Mouse (Mus musculus): ENCODE measurements around the gene Elof1. TPM values are rescaled to one million over a fixed set of nuclear protein-coding genes. Genes with fewer than 3 reads are reported as not detected.
A peak's percentile ranks its signal among the peaks of the same experiment; 100 is the strongest.

The Elof1 gene
- total RNA-seq, 1 experiment, result 85.3 TPM

DNA sequence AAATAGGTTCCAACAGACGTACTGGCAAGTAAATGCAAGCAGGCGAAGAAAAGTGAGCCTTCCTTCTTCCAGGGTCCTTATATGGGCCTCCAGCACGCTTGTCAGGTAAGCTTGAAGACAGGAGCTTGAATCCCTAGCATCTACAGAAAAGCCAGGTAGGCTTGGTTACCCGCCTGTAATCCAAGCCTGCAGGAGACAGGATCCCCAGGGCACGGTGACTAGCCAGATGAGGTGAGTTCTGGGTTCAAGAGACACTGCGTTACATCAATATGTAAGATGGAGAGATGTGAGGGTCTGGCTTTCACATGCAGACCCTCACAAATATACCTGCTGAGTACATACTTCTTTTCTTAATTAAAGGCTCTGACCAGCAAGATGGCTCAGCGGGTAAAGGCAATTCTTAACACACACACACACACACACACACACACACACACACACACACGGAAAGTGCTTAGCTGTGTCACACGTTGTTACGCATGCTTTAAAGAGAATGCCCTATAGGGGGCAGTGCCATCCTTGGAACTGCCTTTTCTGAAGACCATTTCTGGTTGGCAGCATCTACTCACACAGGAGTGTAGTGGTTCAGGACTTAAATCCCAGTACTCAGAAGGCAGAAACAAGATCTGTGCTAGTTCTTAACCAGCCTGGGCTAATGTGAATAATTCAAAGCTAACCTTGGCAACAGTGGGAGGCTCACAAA is 933 bp upstream of the Elof1 start:
- H3K36me3 ChIP-seq (ENCODE audit: control insufficient read depth, insufficient read depth, low read length, poor library complexity, severe bottlenecking), result peaks cover 10% of the 10 kb centered on the region
- in situ Hi-C loops (cut with MboI; ENCODE audit: low sequenced_read_pairs in 2 of 2, unreplicated experiment in 2 of 2), result no loop called here
- peak overlapping the region; percentile 84; the same call in 1 of the 2 replicates for H3K9ac ChIP-seq (ENCODE audit: insufficient read depth, low read depth, low read length, poor library complexity, severe bottlenecking)
- peak overlapping the region; percentile 70 to 71 for H3K4me3 ChIP-seq (ENCODE audit: insufficient read depth in 1 of 2, low read depth in 1 of 2, low read length in 2 of 2, poor library complexity in 1 of 2, severe bottlenecking in 1 of 2)
- TF ChIP-seq HCFC1 (IDR thresholded peaks at IDR 0.05; ENCODE audit: borderline replicate concordance, insufficient read depth, low read length) (no peak), CHD2 (IDR thresholded peaks at IDR 0.05; ENCODE audit: low read depth, low read length) (no peak)
- no peak overlapping the region for H3K27ac ChIP-seq (ENCODE audit: insufficient read depth, low read depth, low read length, poor library complexity, severe bottlenecking)
- peaks cover 0 to 6% of the 10 kb centered on the region in 2 experiments; a peak in 1 of 4 replicates for H3K4me1 ChIP-seq (ENCODE audit: control insufficient read depth in 2 of 2, insufficient read depth in 2 of 2, low read length in 2 of 2, poor library complexity in 1 of 2)
- no peaks in the 10 kb centered on the region for H3K9me3 ChIP-seq (ENCODE audit: control insufficient read depth, insufficient read depth, low read depth, low read length)
- peak; percentile 80 for DNase-seq (ENCODE audit: low read depth, low spot score)

DNA sequence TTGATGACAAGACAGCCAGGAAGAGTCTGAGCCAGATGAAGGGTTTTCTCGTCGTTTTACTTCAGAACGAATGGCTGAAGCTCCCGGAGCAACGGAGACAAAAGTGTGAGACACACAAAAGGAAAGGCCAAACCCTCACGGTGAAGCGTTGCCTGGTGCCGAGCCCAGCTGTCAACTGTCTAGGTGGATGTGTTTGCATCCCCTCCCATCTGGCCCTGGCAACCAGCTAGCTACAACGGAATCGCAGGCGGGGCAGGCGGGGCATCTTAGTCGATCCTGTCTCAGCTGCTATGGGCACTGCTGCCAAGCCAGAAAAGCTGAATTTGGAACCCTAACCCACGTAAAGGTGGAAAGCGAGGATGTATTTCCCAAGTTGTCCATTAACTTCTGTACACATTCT is 886 bp downstream of the Elof1 start:
- Histone ChIP-seq H3K4me1 (ENCODE audit: control insufficient read depth in 2 of 2, insufficient read depth in 2 of 2, low read length in 2 of 2, poor library complexity in 1 of 2) (peaks cover 0 to 6% of the 10 kb centered on the region in 2 experiments; a peak in 1 of 4 replicates), H3K9ac (ENCODE audit: insufficient read depth, low read depth, low read length, poor library complexity, severe bottlenecking) (peak overlapping the region; percentile 97), H3K4me3 (ENCODE audit: insufficient read depth in 1 of 2, low read depth in 1 of 2, low read length in 2 of 2, poor library complexity in 1 of 2, severe bottlenecking in 1 of 2) (peak overlapping the region; percentile 72 to 96), H3K36me3 (ENCODE audit: control insufficient read depth, insufficient read depth, low read length, poor library complexity, severe bottlenecking) (peaks cover 16% of the 10 kb centered on the region), H3K27ac (ENCODE audit: insufficient read depth, low read depth, low read length, poor library complexity, severe bottlenecking) (no peak overlapping the region), H3K9me3 (ENCODE audit: control insufficient read depth, insufficient read depth, low read depth, low read length) (no peaks in the 10 kb centered on the region)
- DNase-seq (ENCODE audit: low read depth, low spot score), result no peak
- in situ Hi-C loops (cut with MboI; ENCODE audit: low sequenced_read_pairs in 2 of 2, unreplicated experiment in 2 of 2), result no loop called here
- no peak for TF ChIP-seq HCFC1 (IDR thresholded peaks at IDR 0.05; ENCODE audit: borderline replicate concordance, insufficient read depth, low read length)
- no peak for TF ChIP-seq MAFK (IDR thresholded peaks at IDR 0.05; ENCODE audit: insufficient read depth, low read depth, low read length)

DNA sequence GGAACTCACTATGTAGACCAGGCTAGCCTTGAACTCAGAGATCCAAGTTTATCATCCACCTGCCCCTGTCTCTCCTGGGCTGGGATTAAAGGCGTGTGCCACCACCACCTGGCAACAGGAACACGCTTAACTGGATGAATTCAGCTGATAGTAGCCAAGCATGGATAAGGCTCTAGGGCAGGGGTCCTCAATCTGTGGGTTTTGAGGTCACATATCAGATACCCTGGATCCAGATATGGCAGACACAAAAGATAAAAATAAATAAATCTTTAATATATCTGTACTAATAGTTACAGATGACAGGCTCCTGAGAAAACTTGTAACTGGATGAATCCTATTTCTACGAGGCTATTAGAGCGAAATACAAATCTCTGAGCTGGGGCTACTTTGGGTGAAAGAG is 1.3 kb downstream of the Elof1 start:
- Histone ChIP-seq H3K36me3 (ENCODE audit: control insufficient read depth, insufficient read depth, low read length, poor library complexity, severe bottlenecking) (peaks cover 18% of the 10 kb centered on the region), H3K4me3 (ENCODE audit: insufficient read depth in 1 of 2, low read depth in 1 of 2, low read length in 2 of 2, poor library complexity in 1 of 2, severe bottlenecking in 1 of 2) (no peak overlapping the region), H3K9ac (ENCODE audit: insufficient read depth, low read depth, low read length, poor library complexity, severe bottlenecking) (no peak overlapping the region), H3K4me1 (ENCODE audit: control insufficient read depth in 2 of 2, insufficient read depth in 2 of 2, low read length in 2 of 2, poor library complexity in 1 of 2) (peaks cover 0 to 6% of the 10 kb centered on the region in 2 experiments; a peak in 1 of 4 replicates), H3K9me3 (ENCODE audit: control insufficient read depth, insufficient read depth, low read depth, low read length) (no peaks in the 10 kb centered on the region), H3K27ac (ENCODE audit: insufficient read depth, low read depth, low read length, poor library complexity, severe bottlenecking) (no peak overlapping the region)
- no peak for DNase-seq (ENCODE audit: low read depth, low spot score)
- TF ChIP-seq MAFK (IDR thresholded peaks at IDR 0.05; ENCODE audit: insufficient read depth, low read depth, low read length) (no peak), CHD2 (IDR thresholded peaks at IDR 0.05; ENCODE audit: low read depth, low read length) (no peak), HCFC1 (IDR thresholded peaks at IDR 0.05; ENCODE audit: borderline replicate concordance, insufficient read depth, low read length) (no peak), ZNF384 (IDR thresholded peaks at IDR 0.05; ENCODE audit: low read depth, low read length) (no peak), ZC3H11A (IDR thresholded peaks at IDR 0.05; ENCODE audit: borderline replicate concordance, low read depth, low read length) (no peak)
- in situ Hi-C loops (cut with MboI; ENCODE audit: low sequenced_read_pairs in 2 of 2, unreplicated experiment in 2 of 2), result no loop called here

DNA sequence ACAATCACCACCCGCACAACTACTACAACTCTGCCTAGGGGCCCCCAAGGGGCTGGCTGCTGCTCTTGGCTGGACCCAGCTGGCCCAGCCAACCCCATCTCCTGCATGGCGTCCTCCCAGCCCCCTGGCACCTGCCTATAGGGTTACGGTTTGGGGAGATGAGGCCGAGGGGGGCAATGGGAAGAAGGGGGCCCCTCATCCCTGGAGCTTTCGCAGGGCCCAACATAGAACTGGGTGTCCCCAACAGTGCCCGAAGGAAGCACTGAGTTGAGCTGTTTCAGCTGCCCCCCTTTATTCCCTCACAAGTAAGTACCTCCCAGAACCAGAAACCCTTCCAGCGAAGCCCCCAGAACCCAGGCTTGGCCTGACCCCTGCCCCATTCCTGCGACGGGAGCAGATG is 8.8 kb downstream of the Elof1 start:
- peaks cover 11% of the 10 kb centered on the region for H3K36me3 ChIP-seq (ENCODE audit: control insufficient read depth, insufficient read depth, low read length, poor library complexity, severe bottlenecking)
- H3K4me1 ChIP-seq (ENCODE audit: control insufficient read depth in 2 of 2, insufficient read depth in 2 of 2, low read length in 2 of 2, poor library complexity in 1 of 2), result no peaks in the 10 kb centered on the region
- no peak for TF ChIP-seq CHD2 (IDR thresholded peaks at IDR 0.05; ENCODE audit: low read depth, low read length)
- TF ChIP-seq ZNF384 (IDR thresholded peaks at IDR 0.05; ENCODE audit: low read depth, low read length), result no peak
- TF ChIP-seq ZC3H11A (IDR thresholded peaks at IDR 0.05; ENCODE audit: borderline replicate concordance, low read depth, low read length), result no peak
- no peak for TF ChIP-seq MAFK (IDR thresholded peaks at IDR 0.05; ENCODE audit: insufficient read depth, low read depth, low read length)
- TF ChIP-seq HCFC1 (IDR thresholded peaks at IDR 0.05; ENCODE audit: borderline replicate concordance, insufficient read depth, low read length), result no peak
- in situ Hi-C loops (cut with MboI; ENCODE audit: low sequenced_read_pairs in 2 of 2, unreplicated experiment in 2 of 2), result no loop called here
- no peak overlapping the region for H3K27ac ChIP-seq (ENCODE audit: insufficient read depth, low read depth, low read length, poor library complexity, severe bottlenecking)
- H3K9me3 ChIP-seq (ENCODE audit: control insufficient read depth, insufficient read depth, low read depth, low read length), result no peaks in the 10 kb centered on the region
- no peak for DNase-seq (ENCODE audit: low read depth, low spot score)
- H3K9ac ChIP-seq (ENCODE audit: insufficient read depth, low read depth, low read length, poor library complexity, severe bottlenecking), result no peak overlapping the region
- no peak overlapping the region for H3K4me3 ChIP-seq (ENCODE audit: insufficient read depth in 1 of 2, low read depth in 1 of 2, low read length in 2 of 2, poor library complexity in 1 of 2, severe bottlenecking in 1 of 2)

DNA sequence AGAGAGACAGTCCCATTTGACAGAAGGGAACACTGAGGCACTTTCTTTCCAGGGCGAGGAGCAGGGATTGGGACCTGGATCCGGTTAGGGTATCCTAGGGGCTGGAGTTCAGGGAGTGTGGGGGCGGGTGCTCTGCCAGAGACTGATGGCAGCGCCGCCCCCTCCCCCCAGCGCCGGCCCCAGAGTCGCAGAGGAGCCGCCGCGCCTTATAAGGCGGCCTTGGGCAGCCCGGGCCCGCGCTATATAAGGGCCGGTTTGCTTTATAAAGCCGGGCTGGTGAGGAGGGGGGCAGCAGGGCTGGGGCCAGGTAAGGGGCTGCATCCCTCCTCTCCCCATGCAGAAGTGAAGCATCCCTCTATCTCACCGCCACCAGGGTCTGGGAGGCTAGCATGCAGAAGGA is 17.1 kb downstream of the Elof1 start:
- H3K4me3 ChIP-seq (ENCODE audit: insufficient read depth in 1 of 2, low read depth in 1 of 2, low read length in 2 of 2, poor library complexity in 1 of 2, severe bottlenecking in 1 of 2), result peak overlapping the region; percentile 21 to 40; a peak in 2 of 4 replicates
- H3K36me3 ChIP-seq (ENCODE audit: control insufficient read depth, insufficient read depth, low read length, poor library complexity, severe bottlenecking), result no peaks in the 10 kb centered on the region
- H3K27ac ChIP-seq (ENCODE audit: insufficient read depth, low read depth, low read length, poor library complexity, severe bottlenecking), result no peak overlapping the region
- TF ChIP-seq ZC3H11A (IDR thresholded peaks at IDR 0.05; ENCODE audit: borderline replicate concordance, low read depth, low read length) (no peak), ZNF384 (IDR thresholded peaks at IDR 0.05; ENCODE audit: low read depth, low read length) (no peak), HCFC1 (IDR thresholded peaks at IDR 0.05; ENCODE audit: borderline replicate concordance, insufficient read depth, low read length) (no peak), MAFK (IDR thresholded peaks at IDR 0.05; ENCODE audit: insufficient read depth, low read depth, low read length) (no peak), CHD2 (IDR thresholded peaks at IDR 0.05; ENCODE audit: low read depth, low read length) (no peak)
- H3K9ac ChIP-seq (ENCODE audit: insufficient read depth, low read depth, low read length, poor library complexity, severe bottlenecking), result no peak overlapping the region
- H3K4me1 ChIP-seq (ENCODE audit: control insufficient read depth in 2 of 2, insufficient read depth in 2 of 2, low read length in 2 of 2, poor library complexity in 1 of 2), result peaks cover 1 to 7% of the 10 kb centered on the region in 2 experiments; a peak in 2 of 4 replicates
- no peak for DNase-seq (ENCODE audit: low read depth, low spot score)
- in situ Hi-C loops (cut with MboI; ENCODE audit: low sequenced_read_pairs in 2 of 2, unreplicated experiment in 2 of 2), result no loop called here
- no peaks in the 10 kb centered on the region for H3K9me3 ChIP-seq (ENCODE audit: control insufficient read depth, insufficient read depth, low read depth, low read length)

Measured in ES-E14 (cell line).